Comparison of ENCODE assay signal across 8 mouse cellular contexts in the genomic region with DNA sequence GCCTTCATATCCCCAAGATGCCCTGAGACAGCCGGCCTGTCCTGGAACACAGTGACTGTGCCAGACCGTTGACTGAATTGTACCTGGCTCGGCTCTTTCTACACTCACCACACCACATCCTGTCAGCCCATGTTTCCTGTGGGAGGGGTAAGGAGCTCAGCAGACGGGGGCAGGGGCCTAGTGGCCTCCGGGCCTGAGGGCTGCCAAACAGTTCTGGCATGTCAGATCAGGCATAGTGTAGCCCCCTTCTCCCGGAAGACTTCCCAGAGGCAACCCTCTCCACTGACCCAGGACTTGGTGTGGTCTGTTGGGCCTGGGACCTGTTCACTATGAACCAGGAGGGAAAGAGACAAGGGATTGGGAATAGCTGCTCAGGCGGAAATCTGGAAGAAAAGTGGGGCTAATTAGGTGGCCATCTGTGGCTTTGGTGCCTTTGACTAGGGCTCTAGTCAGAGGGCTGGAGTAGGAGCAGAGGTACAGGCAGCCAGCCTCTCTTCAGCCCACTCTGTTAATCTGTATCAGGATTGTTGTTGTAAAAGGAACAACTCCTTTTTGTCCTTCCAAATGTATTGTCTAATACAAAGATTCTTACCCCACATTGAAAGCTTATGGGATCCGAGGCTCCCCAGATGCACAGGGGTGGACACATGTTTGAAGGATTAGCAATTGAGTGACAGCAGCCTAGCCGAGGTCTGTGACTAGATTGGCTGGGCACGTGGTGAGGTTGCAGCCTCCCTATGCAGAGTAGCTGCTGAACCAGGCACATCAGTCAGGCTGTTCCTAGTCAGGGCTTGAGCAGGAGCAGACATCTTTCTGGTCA. TPM values are rescaled to one million over a fixed set of nuclear protein-coding genes. Genes with fewer than 3 reads are reported as not detected.
DNase-seq lines count a peak whose midpoint lies in the region; ATAC-seq and TF ChIP-seq lines count a peak whose summit lies in the region.

No protein-coding gene starts in this region.

- H3K4me2 ChIP-seq in lung, embryonic 14.5 days, result no peak overlapping the region
- no peak overlapping the region for H3K4me2 ChIP-seq in forebrain, embryonic 12.5 days

- no peak overlapping the region for H3K9ac ChIP-seq in lung, embryonic 14.5 days
- no peak overlapping the region for H3K9ac ChIP-seq in forebrain, embryonic 12.5 days

- 48% methylated on average over 10 of the region's 10 CpGs for WGBS in lung, embryonic 14.5 days
- WGBS in forebrain, embryonic 12.5 days, result 35% methylated on average over 10 of the region's 10 CpGs

- H3K4me1 ChIP-seq in lung, embryonic 14.5 days (ENCODE audit: insufficient read depth), result no peaks in the 10 kb centered on the region
- H3K4me1 ChIP-seq in forebrain, embryonic 12.5 days, result peaks cover 27% of the 10 kb centered on the region

- no peak for TF ChIP-seq CTCF in lung, embryonic 14.5 days (IDR thresholded peaks at IDR 0.05; ENCODE audit: low read depth)

- H3K36me3 ChIP-seq in lung, embryonic 14.5 days (ENCODE audit: insufficient read depth), result no peaks in the 10 kb centered on the region
- no peaks in the 10 kb centered on the region for H3K36me3 ChIP-seq in forebrain, embryonic 12.5 days (replicated peaks)

- ATAC-seq in lung, embryonic 14.5 days (ENCODE audit: insufficient read depth), result no peak
- peak; percentile 66 for ATAC-seq in forebrain, embryonic 12.5 days (ENCODE audit: low FRiP score)

- H3K27me3 ChIP-seq in lung, embryonic 14.5 days (ENCODE audit: insufficient read depth, low read length), result no peaks in the 10 kb centered on the region
- H3K27me3 ChIP-seq in forebrain, embryonic 12.5 days, result no peaks in the 10 kb centered on the region

- H3K4me3 ChIP-seq in lung, embryonic 14.5 days (ENCODE audit: low read depth, low read length), result no peak overlapping the region
- no peak overlapping the region for H3K4me3 ChIP-seq in forebrain, embryonic 12.5 days (replicated peaks)

- no peaks in the 10 kb centered on the region for H3K9me3 ChIP-seq in lung, embryonic 14.5 days (ENCODE audit: low read depth, low read length)
- no peaks in the 10 kb centered on the region for H3K9me3 ChIP-seq in forebrain, embryonic 12.5 days

- no peak overlapping the region for H3K27ac ChIP-seq in lung, embryonic 14.5 days (ENCODE audit: low read depth)
- peak overlapping the region; percentile 1 for H3K27ac ChIP-seq in forebrain, embryonic 12.5 days

- DNase-seq in lung, embryonic 14.5 days, result peak; percentile 4
- DNase-seq in lung, postnatal 14 days, result no peak
- peak; percentile 4 for DNase-seq in mesoderm, embryonic 11.5 days (ENCODE audit: low read depth, low spot score)
- peak; percentile 90 for DNase-seq in thymus, postnatal 0 days (ENCODE audit: low spot score)
- no peak for DNase-seq in testis, postnatal 14 days (ENCODE audit: low spot score)
- DNase-seq in urinary bladder, postnatal 14 days (ENCODE audit: low spot score), result no peak
- no peak for DNase-seq in right cerebral cortex, adult 18-20 months

RNA-seq across cellular contexts. Expression of a gene that starts 3.8 kb away (rescaled TPM):
- polyA plus RNA-seq in lung, embryonic 14.5 days (2014; fragmentation: Nextera tagmentation; extraction: Ambion mirVana), result 3.3 and 3.4 TPM in 2 replicates
- polyA plus RNA-seq in forebrain, embryonic 12.5 days (2016; fragmentation: Nextera tagmentation; extraction: Ambion mirVana), result 0.69 and 1.3 TPM in 2 replicates
- polyA plus RNA-seq in thymus, postnatal 0 days (2015; fragmentation: Nextera tagmentation; extraction: Ambion mirVana), result 6.3 TPM in 2 replicates

RNA-seq across cellular contexts. Expression of a gene that starts 5.1 kb away (rescaled TPM):
- polyA plus RNA-seq in lung, embryonic 14.5 days (2014; fragmentation: Nextera tagmentation; extraction: Ambion mirVana), result 15.8 and 23.5 TPM in 2 replicates
- polyA plus RNA-seq in forebrain, embryonic 12.5 days (2016; fragmentation: Nextera tagmentation; extraction: Ambion mirVana), result 34.5 and 39.1 TPM in 2 replicates
- 72.4 and 83.3 TPM in 2 replicates for polyA plus RNA-seq in thymus, postnatal 0 days (2015; fragmentation: Nextera tagmentation; extraction: Ambion mirVana)

RNA-seq across cellular contexts. Expression of a gene that starts 9.4 kb away (rescaled TPM):
- 20.0 and 30.2 TPM in 2 replicates for polyA plus RNA-seq in lung, embryonic 14.5 days (2014; fragmentation: Nextera tagmentation; extraction: Ambion mirVana)
- 1.1 and 2.0 TPM in 2 replicates for polyA plus RNA-seq in forebrain, embryonic 12.5 days (2016; fragmentation: Nextera tagmentation; extraction: Ambion mirVana)
- 3.6 and 4.7 TPM in 2 replicates for polyA plus RNA-seq in thymus, postnatal 0 days (2015; fragmentation: Nextera tagmentation; extraction: Ambion mirVana)

RNA-seq across cellular contexts. Expression of a gene that starts 27.7 kb away (rescaled TPM):
- not detected in 2 replicates for polyA plus RNA-seq in lung, embryonic 14.5 days (2014; fragmentation: Nextera tagmentation; extraction: Ambion mirVana)
- polyA plus RNA-seq in forebrain, embryonic 12.5 days (2016; fragmentation: Nextera tagmentation; extraction: Ambion mirVana), result not detected in 2 replicates
- polyA plus RNA-seq in thymus, postnatal 0 days (2015; fragmentation: Nextera tagmentation; extraction: Ambion mirVana), result not detected in 2 replicates

RNA-seq across cellular contexts. Expression of a gene that starts 34.5 kb away (rescaled TPM):
- 75.8 and 77.7 TPM in 2 replicates for polyA plus RNA-seq in lung, embryonic 14.5 days (2014; fragmentation: Nextera tagmentation; extraction: Ambion mirVana)
- polyA plus RNA-seq in forebrain, embryonic 12.5 days (2016; fragmentation: Nextera tagmentation; extraction: Ambion mirVana), result 102 and 110 TPM in 2 replicates
- polyA plus RNA-seq in thymus, postnatal 0 days (2015; fragmentation: Nextera tagmentation; extraction: Ambion mirVana), result 44.3 and 47.2 TPM in 2 replicates

Comparison
In these comparisons a context has a peak if more than half of its experiments do, and no peak if none do; other contexts are left out.
1. DNase-seq: peak in lung, embryonic 14.5 days (single experiment), mesoderm, embryonic 11.5 days (single experiment) and thymus, postnatal 0 days (single experiment); none in lung, postnatal 14 days (single experiment), testis, postnatal 14 days (single experiment), urinary bladder, postnatal 14 days (single experiment) and right cerebral cortex, adult 18-20 months (single experiment).